Comparison of ENCODE assay signal across 40 mouse cellular contexts in the genomic region with DNA sequence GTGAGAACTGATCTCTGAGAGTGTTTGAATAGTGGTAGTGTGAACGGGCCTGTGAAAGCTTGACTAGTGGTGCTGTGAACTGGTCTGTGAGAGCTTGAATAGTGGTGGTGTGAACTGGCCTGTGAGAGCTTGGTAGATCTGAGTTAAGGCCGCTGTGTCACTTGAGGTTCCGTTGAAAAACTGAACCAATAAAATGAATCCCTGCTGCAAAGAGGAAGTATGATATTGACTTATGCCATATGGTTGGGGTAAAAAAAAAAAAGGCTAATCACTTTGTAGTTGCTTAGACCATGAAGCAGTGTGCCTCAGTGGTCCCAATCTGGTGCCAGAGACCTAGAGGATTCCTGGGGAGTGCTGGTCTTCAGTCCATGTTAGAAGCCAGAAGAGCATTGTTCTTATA. TPM values are rescaled to one million over a fixed set of nuclear protein-coding genes. Genes with fewer than 3 reads are reported as not detected.
"Had no signal": no experiment of that assay in that cellular context is flagged by ENCODE, and none has a peak within 500 bp of the region (broad histone marks: within the 10 kb centered on the region; RNA-seq: fewer than 3 reads in every experiment).

No protein-coding gene starts in this region.

- H3K27ac ChIP-seq: heart, embryonic 10.5 days; heart, embryonic 13.5 days; heart, embryonic 15.5 days; hindbrain, embryonic 10.5 days; hindbrain, embryonic 12.5 days; hindbrain, embryonic 13.5 days; hindbrain, embryonic 14.5 days; hindbrain, embryonic 15.5 days; hindbrain, postnatal 0 days; intestine, embryonic 15.5 days; kidney, embryonic 15.5 days; kidney, postnatal 0 days; layer of hippocampus, adult 2 months had no signal

- H3K9me3 ChIP-seq: heart, embryonic 15.5 days; hindbrain, embryonic 12.5 days; hindbrain, embryonic 13.5 days; hindbrain, embryonic 15.5 days; intestine, embryonic 15.5 days had no signal

- H3K9ac ChIP-seq: heart, embryonic 12.5 days; heart, embryonic 13.5 days; heart, embryonic 15.5 days; hindbrain, embryonic 12.5 days; hindbrain, embryonic 13.5 days; hindbrain, embryonic 14.5 days; hindbrain, embryonic 15.5 days; intestine, embryonic 15.5 days; kidney, embryonic 15.5 days had no signal

- H3K36me3 ChIP-seq: heart, embryonic 10.5 days; heart, embryonic 12.5 days; heart, embryonic 13.5 days; heart, embryonic 15.5 days; hindbrain, embryonic 10.5 days; hindbrain, embryonic 12.5 days; hindbrain, embryonic 13.5 days; hindbrain, embryonic 15.5 days; intestine, embryonic 15.5 days; kidney, embryonic 15.5 days had no signal

- DNase-seq: heart, postnatal 10 days; heart, postnatal 14 days; heart, postnatal 36 days; heart, postnatal 4 days; kidney, adult 11 months; kidney, adult 18-20 months; kidney, adult 2 months; kidney, adult 8-10 months; kidney, adult 9 months; kidney, postnatal 10 days; kidney, postnatal 14 days; kidney, postnatal 25 days; kidney, postnatal 36 days; kidney, postnatal 4 days; layer of hippocampus, adult 9-11 months; layer of hippocampus, postnatal 36 days had no signal

- H3K4me2 ChIP-seq: heart, embryonic 12.5 days; heart, embryonic 13.5 days; heart, embryonic 15.5 days; hindbrain, embryonic 12.5 days; hindbrain, embryonic 13.5 days; hindbrain, embryonic 14.5 days; hindbrain, embryonic 15.5 days; intestine, embryonic 15.5 days; kidney, embryonic 15.5 days had no signal

- H3K4me3 ChIP-seq: heart, embryonic 10.5 days; heart, embryonic 12.5 days; heart, embryonic 13.5 days; heart, embryonic 15.5 days; hindbrain, embryonic 10.5 days; hindbrain, embryonic 12.5 days; hindbrain, embryonic 13.5 days; hindbrain, embryonic 15.5 days; intestine, embryonic 15.5 days; kidney, embryonic 15.5 days; layer of hippocampus, adult 2 months; left cerebral cortex, adult 2 months had no signal

- H3K27me3 ChIP-seq: hindbrain, embryonic 15.5 days had no signal

- ATAC-seq: hindbrain, embryonic 16.5 days; hindbrain, postnatal 0 days; inflammation-experienced regulatory T-cells, adult 6 months; intestine, embryonic 15.5 days; intestine, embryonic 16.5 days; intestine, postnatal 0 days had no signal

RNA-seq across cellular contexts. Expression of a gene that starts 30.0 kb away (rescaled TPM):
- total RNA-seq: heart, postnatal 10 days; heart, postnatal 14 days; heart, postnatal 25 days; heart, postnatal 36 days; hematopoietic stem cell, adult 5-6 weeks; layer of hippocampus, adult 18-20 months; layer of hippocampus, postnatal 25 days had no signal
- polyA plus RNA-seq: inflammation-experienced regulatory T-cells, adult 6 months; kidney, adult 2 months; large intestine, adult 2 months had no signal
